Mouse (Mus musculus) stomach, embryonic 16.5 days (tissue): ENCODE data around the gene Ubald2. TPM values are rescaled to one million over a fixed set of nuclear protein-coding genes. Genes with fewer than 3 reads are reported as not detected.
A peak's percentile ranks its signal among the peaks of the same experiment; 100 is the strongest.

Experiments
- ATAC-seq: fragments of 200-750 bp; cut with Nextera tagmentation; 2 replicates; pipeline ENCODE4 v1.8.0; 2017; ENCODE audit warnings: moderate number of reproducible peaks, moderate TSS enrichment; ENCODE audit not compliant: insufficient read depth, low FRiP score
- H3K27ac ChIP-seq: fragments of 300-500 bp; sonication (generic); 2 replicates; pipeline ENCODE4 v1.5.1; 2014; ENCODE audit warnings: low read length
- H3K27me3 ChIP-seq: fragments of 300-500 bp; sonication (generic); 2 replicates; pipeline ENCODE4 v1.6.1; 2014; ENCODE audit warnings: low read length, control low read depth, mixed read lengths; ENCODE audit not compliant: control insufficient read depth, insufficient read depth
- H3K36me3 ChIP-seq: fragments of 300-500 bp; sonication (generic); 2 replicates; pipeline ENCODE4 v1.6.1; 2014; ENCODE audit warnings: low read length; ENCODE audit not compliant: control insufficient read depth, insufficient read depth
- H3K4me1 ChIP-seq: fragments of 300-500 bp; sonication (generic); 2 replicates; pipeline ENCODE4 v1.6.1; 2014; ENCODE audit warnings: low read length, control low read depth, mixed read lengths; ENCODE audit not compliant: control insufficient read depth, insufficient read depth
- H3K4me2 ChIP-seq: fragments of 300-500 bp; sonication (generic); 2 replicates; pipeline ENCODE4 v1.6.1; 2014; ENCODE audit warnings: low read depth, low read length, mixed read lengths
- H3K4me3 ChIP-seq: fragments of 300-500 bp; sonication (generic); replicated peaks from 2 replicates; pipeline ENCODE4 v1.5.1; 2014; ENCODE audit warnings: mild to moderate bottlenecking, low read length
- H3K9ac ChIP-seq: fragments of 300-500 bp; sonication (generic); 2 replicates; pipeline ENCODE4 v1.6.1; 2014; ENCODE audit warnings: low read length
- H3K9me3 ChIP-seq: fragments of 300-500 bp; sonication (generic); replicated peaks from 2 replicates; pipeline ENCODE4 v1.6.1; 2016; ENCODE audit warnings: low read length, control low read depth; ENCODE audit not compliant: control insufficient read depth
- WGBS: fragments of 180-500 bp; shearing (Covaris S2); extraction: QIAGEN DNeasy Blood & Tissue Kit; methylation state at CpG from one replicate; pipeline ENCODE4 v1.1.7; 2014; 5-methylcytosine and 5-hydroxymethylcytosine counted together
- polyA plus RNA-seq: library from polyadenylated mRNA; unstranded; fragments of >200 nt; fragmentation: Nextera tagmentation; extraction: Ambion mirVana; gene quantifications from 2 replicates; pipeline ENCODE4 v1.2.1, GENCODE M21; 2015

Gene Ubald2
- polyA plus RNA-seq, result 30.2 and 34.8 TPM in 2 replicates

- peaks cover 45% of the 10 kb centered on the region for H3K4me1 ChIP-seq
- peak within 1 kb of the TSS; percentile 94 for H3K9ac ChIP-seq
- no peaks in the 10 kb centered on the region for H3K36me3 ChIP-seq
- 2% methylated on average over 64 of the region's 66 CpGs for WGBS
- no peaks in the 10 kb centered on the region for H3K9me3 ChIP-seq
- peak within 1 kb of the TSS; percentile 82 for H3K4me3 ChIP-seq
- H3K27me3 ChIP-seq, result no peaks in the 10 kb centered on the region
- peak; percentile 95 for ATAC-seq
- peak within 1 kb of the TSS; percentile 97 for H3K27ac ChIP-seq
- H3K4me2 ChIP-seq, result peak within 1 kb of the TSS; percentile 71
These were observed at the start of gene Ubald2 for GRCm38 (mm10) chr11:116433356-116434286. Ubald2 (plus strand) TSS chr11:116434094.

- no peak overlapping the region for H3K4me3 ChIP-seq
- no peaks in the 10 kb centered on the region for H3K36me3 ChIP-seq
- H3K4me2 ChIP-seq, result no peak overlapping the region
- no peaks in the 10 kb centered on the region for H3K9me3 ChIP-seq
- no peak overlapping the region for H3K9ac ChIP-seq
- no peaks in the 10 kb centered on the region for H3K27me3 ChIP-seq
- no peak for ATAC-seq
- H3K27ac ChIP-seq, result no peak overlapping the region
- WGBS, result 85% methylated on average over 11 of the region's 11 CpGs
- H3K4me1 ChIP-seq, result peaks cover 13% of the 10 kb centered on the region
These were observed 49.7 kb upstream of the Ubald2 start for GRCm38 (mm10) chr11:116384171-116384570.

GRCm38 (mm10) chr11:116385999-116386398 lies 47.9 kb upstream of the Ubald2 start:
- Histone ChIP-seq H3K4me3 (no peak overlapping the region), H3K36me3 (no peaks in the 10 kb centered on the region), H3K4me2 (no peak overlapping the region), H3K4me1 (peaks cover 13% of the 10 kb centered on the region), H3K9ac (no peak overlapping the region), H3K27ac (no peak overlapping the region), H3K9me3 (no peaks in the 10 kb centered on the region), H3K27me3 (no peaks in the 10 kb centered on the region)
- ATAC-seq, result no peak
- WGBS, result 56% methylated on average over 5 of the region's 5 CpGs

GRCm38 (mm10) chr11:116387086-116388071 lies 46.5 kb upstream of the Ubald2 start:
- Histone ChIP-seq H3K9ac (peak overlapping the region; percentile 55), H3K27me3 (no peaks in the 10 kb centered on the region), H3K9me3 (no peaks in the 10 kb centered on the region), H3K4me2 (peak overlapping the region; percentile 42), H3K36me3 (no peaks in the 10 kb centered on the region), H3K27ac (peak overlapping the region; percentile 72), H3K4me1 (peaks cover 13% of the 10 kb centered on the region), H3K4me3 (peak overlapping the region; percentile 21)
- peak; percentile 75; the same call in 1 of the 2 replicates for ATAC-seq
- WGBS, result 21% methylated on average over 13 of the region's 16 CpGs

- WGBS, result 59% methylated on average over 14 of the region's 14 CpGs
- H3K4me3 ChIP-seq, result peak overlapping the region; percentile 17
- peak; percentile 64; the same call in 1 of the 2 replicates for ATAC-seq
These were observed 44.9 kb upstream of the Ubald2 start for GRCm38 (mm10) chr11:116388841-116389480.

GRCm38 (mm10) chr11:116394769-116395168 lies 39.1 kb upstream of the Ubald2 start:
- H3K9ac ChIP-seq, result peak overlapping the region; percentile 4; the same call in 1 of the 2 replicates
- no peak overlapping the region for H3K4me3 ChIP-seq
- 0 out of 2 replicates have a peak, but pooled peaks cover 3% of the 10 kb centered on the region for H3K4me1 ChIP-seq
- H3K9me3 ChIP-seq, result no peaks in the 10 kb centered on the region
- H3K27me3 ChIP-seq, result no peaks in the 10 kb centered on the region
- no peak overlapping the region for H3K27ac ChIP-seq
- H3K4me2 ChIP-seq, result no peak overlapping the region
- no peaks in the 10 kb centered on the region for H3K36me3 ChIP-seq
- ATAC-seq, result no peak
- 71% methylated on average over 4 of the region's 4 CpGs for WGBS

More at GRCm38 (mm10) chr11:116388841-116389480, 44.9 kb upstream of the Ubald2 start:
- H3K4me2 ChIP-seq, result peak overlapping the region; percentile 29; the same call in 1 of the 2 replicates
- no peaks in the 10 kb centered on the region for H3K9me3 ChIP-seq
- H3K4me1 ChIP-seq, result peaks cover 13% of the 10 kb centered on the region
- peak overlapping the region; percentile 42; the same call in 1 of the 2 replicates for H3K27ac ChIP-seq
- peak overlapping the region; percentile 31; the same call in 1 of the 2 replicates for H3K9ac ChIP-seq
- H3K27me3 ChIP-seq, result no peaks in the 10 kb centered on the region
- no peaks in the 10 kb centered on the region for H3K36me3 ChIP-seq

- no peaks in the 10 kb centered on the region for H3K27me3 ChIP-seq
- ATAC-seq, result no peak
- no peak overlapping the region for H3K4me3 ChIP-seq
- no peak overlapping the region for H3K27ac ChIP-seq
- no peaks in the 10 kb centered on the region for H3K36me3 ChIP-seq
- H3K9me3 ChIP-seq, result no peaks in the 10 kb centered on the region
- H3K4me1 ChIP-seq, result 0 out of 2 replicates have a peak, but pooled peaks cover 6% of the 10 kb centered on the region
- H3K9ac ChIP-seq, result no peak overlapping the region
- H3K4me2 ChIP-seq, result no peak overlapping the region
- WGBS, result 85% methylated on average over 11 of the region's 11 CpGs
These were observed 37.5 kb upstream of the Ubald2 start for GRCm38 (mm10) chr11:116396276-116396933.

GRCm38 (mm10) chr11:116396934-116397330 lies 37.0 kb upstream of the Ubald2 start:
- H3K9me3 ChIP-seq, result no peaks in the 10 kb centered on the region
- ATAC-seq, result no peak
- no peak overlapping the region for H3K27ac ChIP-seq
- no peak overlapping the region for H3K4me3 ChIP-seq
- no peaks in the 10 kb centered on the region for H3K36me3 ChIP-seq
- no peak overlapping the region for H3K4me2 ChIP-seq
- H3K27me3 ChIP-seq, result no peaks in the 10 kb centered on the region
- WGBS, result 89% methylated on average over 3 of the region's 3 CpGs
- no peak overlapping the region for H3K9ac ChIP-seq
- H3K4me1 ChIP-seq, result 0 out of 2 replicates have a peak, but pooled peaks cover 6% of the 10 kb centered on the region
